Mouse (Mus musculus) testis, adult 2 months (tissue): ENCODE data around the gene Dlg5. TPM values are rescaled to one million over a fixed set of nuclear protein-coding genes. Genes with fewer than 3 reads are reported as not detected.

Experiments used
- H3K27ac ChIP-seq: fragments of 200-500 bp; 2 replicates; pipeline ENCODE4 v1.5.1; 2012; ENCODE audit warnings: low read depth, low read length; ENCODE audit not compliant: control insufficient read depth, insufficient read depth
- H3K27me3 ChIP-seq: fragments of 200-500 bp; 2 replicates; pipeline ENCODE4 v1.6.1; 2012; ENCODE audit warnings: mild to moderate bottlenecking, low read length, moderate library complexity; ENCODE audit not compliant: control insufficient read depth, insufficient read depth
- H3K36me3 ChIP-seq: fragments of 200-500 bp; 2 replicates; pipeline ENCODE4 v1.6.1; 2012; ENCODE audit warnings: mild to moderate bottlenecking, low read length; ENCODE audit not compliant: control insufficient read depth, insufficient read depth
- H3K4me1 ChIP-seq: fragments of 200-500 bp; 2 replicates; pipeline ENCODE4 v1.6.1; 2012; ENCODE audit warnings: low read length; ENCODE audit not compliant: control insufficient read depth, insufficient read depth
- H3K4me3 ChIP-seq: fragments of 200-500 bp; 2 replicates; pipeline ENCODE4 v1.5.1; 2012; ENCODE audit warnings: low read depth, mild to moderate bottlenecking, low read length, moderate library complexity, mixed read lengths; ENCODE audit not compliant: control insufficient read depth
- CTCF ChIP-seq: fragments of 200-500 bp; IDR thresholded peaks from 2 replicates; pipeline ENCODE4 v1.5.1; 2012; ENCODE audit warnings: low read depth, mild to moderate bottlenecking, inconsistent platforms, low read length, moderate library complexity; ENCODE audit not compliant: control insufficient read depth, insufficient read depth, insufficient replicate concordance
- POLR2A ChIP-seq: fragments of 200-500 bp; IDR thresholded peaks from 2 replicates; pipeline ENCODE4 v1.6.1; 2012; ENCODE audit warnings: low read depth, mild to moderate bottlenecking, inconsistent platforms, low read length, moderate library complexity; ENCODE audit not compliant: control insufficient read depth
- polyA plus RNA-seq: library from polyadenylated mRNA; depleted of rRNA; stranded (reverse); fragments of >200 nt; gene quantifications from 2 replicates; pipeline ENCODE4 v1.2.3, GENCODE M21; 2012

Dlg5 gene
- polyA plus RNA-seq, 1 experiment, result 3.4 TPM

GRCm38 (mm10) chr14:24275534-24275933 lies 29.8 kb upstream of the Dlg5 start:
- TF ChIP-seq POLR2A (no peak), CTCF (no peak)
- H3K4me1 ChIP-seq, result no peaks in the 10 kb centered on the region
- H3K27ac ChIP-seq, result no peak overlapping the region
- H3K4me3 ChIP-seq, result no peak overlapping the region
- no peaks in the 10 kb centered on the region for H3K36me3 ChIP-seq
- H3K27me3 ChIP-seq, result no peaks in the 10 kb centered on the region

GRCm38 (mm10) chr14:24273575-24273974 lies 27.9 kb upstream of the Dlg5 start:
- no peak overlapping the region for H3K27ac ChIP-seq
- no peaks in the 10 kb centered on the region for H3K36me3 ChIP-seq
- no peak for TF ChIP-seq POLR2A
- TF ChIP-seq CTCF, result no peak
- no peaks in the 10 kb centered on the region for H3K27me3 ChIP-seq
- no peak overlapping the region for H3K4me3 ChIP-seq
- no peaks in the 10 kb centered on the region for H3K4me1 ChIP-seq

GRCm38 (mm10) chr14:24269571-24269970 lies 23.9 kb upstream of the Dlg5 start:
- TF ChIP-seq CTCF (no peak), POLR2A (no peak)
- Histone ChIP-seq H3K27ac (no peak overlapping the region), H3K27me3 (no peaks in the 10 kb centered on the region), H3K4me3 (no peak overlapping the region), H3K4me1 (no peaks in the 10 kb centered on the region), H3K36me3 (no peaks in the 10 kb centered on the region)

GRCm38 (mm10) chr14:24262915-24263314 lies 17.2 kb upstream of the Dlg5 start:
- TF ChIP-seq POLR2A (no peak), CTCF (no peak)
- Histone ChIP-seq H3K27me3 (no peaks in the 10 kb centered on the region), H3K4me1 (no peaks in the 10 kb centered on the region; the same call in 1 of the 2 replicates), H3K27ac (no peak overlapping the region), H3K4me3 (no peak overlapping the region), H3K36me3 (no peaks in the 10 kb centered on the region)

DNA sequence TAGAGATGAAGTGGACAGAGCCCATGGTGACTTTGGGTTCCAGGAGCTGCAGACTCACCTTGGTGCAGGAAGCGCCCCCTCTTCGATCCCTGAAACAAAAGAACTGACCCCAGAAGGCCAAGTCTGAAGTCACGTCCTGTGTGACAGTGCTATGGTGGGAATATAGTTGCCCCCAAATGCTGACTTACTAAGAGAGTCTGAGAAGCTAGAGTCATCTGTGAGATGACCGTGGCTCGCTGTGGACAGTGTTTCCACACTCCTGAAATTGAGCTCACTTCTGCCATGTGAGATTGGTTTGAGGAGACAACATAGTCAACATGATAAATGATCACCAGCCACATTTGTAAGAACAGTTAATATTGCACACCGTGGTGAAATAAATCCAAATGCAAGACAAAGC lies 16.7 kb upstream of the Dlg5 start:
- H3K27ac ChIP-seq, result no peak overlapping the region
- TF ChIP-seq POLR2A (no peak), CTCF (no peak)
- H3K36me3 ChIP-seq, result no peaks in the 10 kb centered on the region
- no peaks in the 10 kb centered on the region; the same call in 1 of the 2 replicates for H3K4me1 ChIP-seq
- no peak overlapping the region for H3K4me3 ChIP-seq
- H3K27me3 ChIP-seq, result no peaks in the 10 kb centered on the region

DNA sequence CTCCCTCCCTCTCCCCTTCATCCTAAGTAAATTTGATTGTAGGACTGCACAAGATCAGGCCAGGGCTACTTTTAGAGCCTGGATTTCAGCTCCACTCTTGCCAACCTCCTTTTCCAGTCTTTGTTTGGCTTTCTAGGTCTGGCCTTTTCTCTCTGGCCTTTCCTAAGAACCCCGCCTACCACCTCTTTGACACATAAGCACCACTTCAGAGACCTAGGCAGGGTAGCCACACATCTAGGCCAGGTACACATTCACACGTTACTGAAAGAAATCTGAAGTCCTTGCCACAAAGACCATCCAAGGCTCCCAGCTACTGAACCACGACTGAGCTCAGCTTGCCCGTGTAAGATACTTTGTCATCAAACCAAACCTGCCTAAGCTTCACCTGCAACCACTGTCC lies 14.7 kb upstream of the Dlg5 start:
- Histone ChIP-seq H3K4me3 (no peak overlapping the region), H3K27ac (no peak overlapping the region), H3K27me3 (no peaks in the 10 kb centered on the region), H3K4me1 (no peaks in the 10 kb centered on the region; the same call in 1 of the 2 replicates), H3K36me3 (no peaks in the 10 kb centered on the region)
- TF ChIP-seq CTCF (no peak), POLR2A (no peak)

- Histone ChIP-seq H3K36me3 (no peaks in the 10 kb centered on the region), H3K27me3 (no peaks in the 10 kb centered on the region), H3K27ac (no peak overlapping the region), H3K4me3 (no peak overlapping the region), H3K4me1 (no peaks in the 10 kb centered on the region)
- TF ChIP-seq CTCF, result no peak
- TF ChIP-seq POLR2A, result no peak
These were observed 10.2 kb upstream of the Dlg5 start for GRCm38 (mm10) chr14:24255956-24256355.
